Mouse (Mus musculus) heart, adult 2 months (tissue): ENCODE results near the gene Dop1b.

Source experiments
- EP300 ChIP-seq: fragments of 200-500 bp; IDR thresholded peaks from 2 replicates; pipeline ENCODE4 v1.6.1; 2011; ENCODE audit warnings: low read depth, low read length, control low read depth; ENCODE audit not compliant: insufficient read depth
- POLR2A ChIP-seq: fragments of 200-500 bp; IDR thresholded peaks from 2 replicates; pipeline ENCODE4 v1.6.1; 2011; ENCODE audit warnings: mild to moderate bottlenecking, low read depth, low read length, control low read depth; ENCODE audit not compliant: insufficient read depth

DNA sequence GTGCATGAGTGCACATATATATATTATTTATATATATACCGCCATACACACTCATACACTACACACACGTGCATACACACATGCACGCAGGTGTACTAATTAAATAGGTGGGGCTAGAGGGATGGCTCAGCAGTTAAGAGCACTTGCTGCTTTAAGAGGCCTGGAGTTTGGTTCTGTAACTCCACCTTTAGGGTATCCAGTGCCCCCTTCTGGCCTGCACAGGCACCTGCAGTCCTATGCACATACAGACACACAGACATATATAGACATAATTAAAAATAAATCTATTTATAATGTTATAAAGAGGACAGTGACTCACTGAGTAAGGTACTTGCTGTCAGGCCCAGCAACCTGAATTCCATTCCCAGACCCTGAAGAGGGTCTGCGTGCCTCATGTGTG is 35.3 kb downstream of the Dop1b start:
- TF ChIP-seq POLR2A = no peak
- no peak for TF ChIP-seq EP300
